Mouse (Mus musculus) right cerebral cortex, postnatal 36 days (tissue): ENCODE data around the gene Eef2.
"Not testable (repeated sequence)": the region's sequence is repeated elsewhere in the genome, so short reads cannot be mapped to it uniquely, and the experiment has no call there.

ENCODE experiments used
- DNase-seq, 2 experiments: peaks; one replicate each; pipeline ENCODE4 v3.0.0; 2022; ENCODE audit warnings: low spot score in 2 of 2, mixed read lengths in 1 of 2

Eef2 gene

DNA sequence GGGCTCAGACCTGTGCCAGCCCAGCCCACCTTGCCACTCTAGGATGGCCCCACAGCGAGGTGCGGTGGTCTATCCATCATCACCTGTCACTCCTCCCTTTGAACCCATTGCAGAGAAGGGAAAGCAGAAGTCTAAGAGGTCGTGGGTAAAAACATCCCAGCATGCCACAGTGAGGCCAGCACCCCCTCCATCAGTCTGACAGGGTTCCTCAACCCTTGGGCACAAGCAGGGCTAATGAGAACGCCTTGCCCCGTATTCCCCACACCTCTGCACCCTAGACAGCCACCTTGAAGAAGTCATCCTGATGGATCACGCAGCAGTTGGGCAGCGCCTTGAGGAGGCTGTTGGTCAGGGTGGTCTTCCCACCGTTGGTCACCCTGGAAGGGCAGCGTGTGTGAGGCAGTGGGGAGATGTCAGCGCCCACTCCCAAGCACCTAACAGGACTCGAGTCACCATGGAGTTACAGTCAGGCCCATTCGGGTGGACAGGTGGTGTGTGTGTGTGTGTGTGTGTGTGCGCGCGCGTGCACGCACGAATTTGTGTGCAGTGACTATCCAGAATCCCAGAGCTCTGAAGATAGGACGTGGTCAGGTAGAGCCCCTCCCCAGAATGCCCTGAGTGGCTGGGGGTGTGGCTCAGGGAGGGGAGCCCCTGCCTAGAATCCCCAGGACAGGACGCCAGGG, 24.3 kb downstream of the Eef2 start:
- DNase-seq, result no peak

DNA sequence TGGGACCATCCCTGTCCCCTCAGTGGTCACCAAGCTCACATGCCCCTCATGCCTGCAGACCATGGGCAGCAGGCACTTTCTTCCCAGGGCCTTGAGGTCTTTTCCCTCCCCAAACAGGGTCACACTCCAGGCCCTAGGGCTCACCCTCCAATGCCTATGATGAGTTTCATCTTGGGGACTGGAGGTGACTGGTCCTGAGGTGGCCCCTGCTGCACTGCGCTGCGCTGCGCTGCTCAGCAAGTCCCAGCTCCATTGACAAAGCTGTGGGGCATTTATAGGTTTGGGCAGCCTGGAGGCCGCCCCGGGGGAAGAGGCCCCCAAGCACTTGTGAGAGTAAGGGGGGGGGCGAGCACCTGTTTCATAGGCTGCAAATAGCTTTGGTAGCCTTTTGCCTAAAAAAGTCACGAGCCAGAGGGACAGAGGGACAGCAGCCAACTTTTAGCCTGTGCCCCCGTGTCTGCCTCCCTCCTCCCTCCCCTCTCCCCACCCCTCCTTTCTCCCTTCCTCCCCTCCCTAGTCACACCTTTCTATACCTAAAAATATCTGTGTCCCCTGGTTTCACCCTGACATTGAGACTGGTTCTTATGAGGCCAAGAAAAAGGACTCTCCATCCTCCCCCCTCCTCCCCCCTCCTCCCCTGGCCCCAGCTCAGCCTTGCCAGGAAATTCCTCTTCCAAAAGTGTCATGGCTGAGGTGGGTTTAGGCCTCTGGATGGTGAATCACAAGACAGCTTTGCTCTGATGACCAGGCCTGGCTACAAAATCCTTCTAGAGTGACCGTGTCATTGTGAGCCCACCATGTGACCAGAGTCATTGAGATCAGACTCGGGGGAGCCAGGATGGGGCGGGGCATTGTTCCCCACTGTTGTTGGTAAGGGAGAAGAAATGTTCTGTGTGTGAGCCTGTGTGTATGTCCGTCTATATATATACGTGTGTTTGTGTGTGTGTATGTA, 25.7 kb downstream of the Eef2 start, which contains the start of gene Nmrk2:
TSS of gene Nmrk2 (minus strand) at position 245 of the 952 bp plus-strand sequence.
- no peak for DNase-seq

DNA sequence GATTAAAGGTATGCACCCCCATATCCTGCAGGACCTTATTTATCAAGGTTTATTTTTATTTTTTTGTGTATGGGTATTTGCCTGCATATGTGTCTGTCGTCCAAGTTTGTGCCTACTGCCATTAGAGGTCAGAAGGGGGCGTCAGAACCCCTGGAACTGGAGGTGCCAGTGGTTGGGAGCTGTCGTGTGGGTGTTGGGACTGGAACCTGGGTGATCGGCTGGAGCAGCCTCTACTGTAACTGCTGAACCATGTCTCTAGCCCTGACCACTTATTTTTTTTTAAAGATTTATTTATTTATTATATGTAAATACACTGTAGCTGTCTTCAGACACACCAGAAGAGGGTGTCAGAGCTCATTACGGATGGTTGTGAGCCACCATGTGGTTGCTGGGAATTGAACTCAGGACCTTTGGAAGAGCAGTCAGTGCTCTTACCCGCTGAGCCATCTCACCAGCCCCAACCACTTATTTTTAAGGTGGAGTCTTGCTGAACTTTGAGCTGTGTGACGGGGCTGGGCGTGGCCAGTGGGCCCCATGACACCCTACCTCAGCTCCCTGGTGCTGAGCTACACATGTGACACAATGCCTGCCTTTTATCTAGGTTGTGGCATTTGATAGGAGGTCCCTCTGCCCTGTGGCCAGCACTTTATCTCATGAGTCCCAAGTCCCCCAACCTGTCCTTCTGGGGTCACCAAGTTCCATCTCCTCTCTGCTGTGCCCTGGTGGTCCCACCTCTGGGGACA, 26.7 kb downstream of the Eef2 start:
- no peak for DNase-seq

DNA sequence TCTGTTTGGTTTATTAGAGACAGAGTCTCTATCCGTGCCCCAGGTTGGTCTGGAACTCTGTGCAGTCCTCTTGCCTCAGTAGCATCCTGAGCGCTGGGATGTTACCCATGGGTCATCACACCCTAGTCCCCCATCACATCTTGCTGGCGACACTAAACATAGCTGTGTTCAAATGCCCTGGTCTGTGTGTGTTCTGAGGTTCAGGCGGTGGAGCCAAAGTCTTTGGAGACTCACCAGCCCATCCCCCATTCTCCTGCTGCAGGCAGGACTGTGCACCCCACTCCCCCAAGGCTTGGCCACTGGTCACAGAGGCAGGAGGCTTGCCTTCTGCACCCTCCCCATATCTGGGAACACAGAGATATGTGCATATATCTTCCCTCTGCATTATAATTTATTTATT, 27.7 kb downstream of the Eef2 start:
- DNase-seq, result no peak

DNA sequence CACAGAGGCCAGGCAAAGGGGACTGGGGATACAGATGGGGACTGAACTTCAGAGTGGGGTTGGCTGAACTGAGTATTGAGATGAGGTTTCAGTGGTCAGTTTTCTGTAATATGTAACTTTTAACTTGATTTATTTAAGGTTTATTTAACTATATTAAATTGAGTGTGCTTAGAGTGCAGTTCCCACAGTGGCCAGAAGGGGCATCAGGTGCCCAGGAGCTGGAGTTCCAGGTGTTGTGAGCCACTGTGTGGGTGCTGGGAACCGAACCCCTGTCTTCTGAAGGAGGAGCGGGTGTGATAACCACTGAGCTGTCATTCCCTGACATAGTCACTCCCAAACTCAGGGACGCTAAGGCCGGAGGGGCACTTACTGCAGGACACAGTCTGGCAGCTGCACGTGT, 33.7 kb downstream of the Eef2 start:
- DNase-seq, result no peak

DNA sequence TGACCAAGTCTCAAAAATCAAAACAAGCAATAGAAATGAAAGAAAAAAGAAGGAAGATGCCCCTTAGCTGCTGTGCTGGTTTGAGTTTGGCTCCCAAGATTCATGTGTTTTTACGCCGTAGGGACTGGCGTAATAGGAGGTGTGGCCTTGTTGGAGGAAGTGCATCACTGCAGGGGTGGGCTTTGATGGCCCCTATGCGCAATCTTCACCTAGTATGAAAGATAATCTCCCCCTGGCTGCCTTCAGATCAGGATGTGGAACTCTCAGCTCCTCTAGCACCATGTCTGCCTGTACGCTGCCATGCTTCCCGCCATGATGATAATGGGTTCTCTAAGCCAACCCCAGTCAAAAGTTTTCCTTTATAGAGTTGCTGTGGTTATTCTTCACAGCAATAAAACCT, 39.8 kb downstream of the Eef2 start:
- no peak for DNase-seq

DNA sequence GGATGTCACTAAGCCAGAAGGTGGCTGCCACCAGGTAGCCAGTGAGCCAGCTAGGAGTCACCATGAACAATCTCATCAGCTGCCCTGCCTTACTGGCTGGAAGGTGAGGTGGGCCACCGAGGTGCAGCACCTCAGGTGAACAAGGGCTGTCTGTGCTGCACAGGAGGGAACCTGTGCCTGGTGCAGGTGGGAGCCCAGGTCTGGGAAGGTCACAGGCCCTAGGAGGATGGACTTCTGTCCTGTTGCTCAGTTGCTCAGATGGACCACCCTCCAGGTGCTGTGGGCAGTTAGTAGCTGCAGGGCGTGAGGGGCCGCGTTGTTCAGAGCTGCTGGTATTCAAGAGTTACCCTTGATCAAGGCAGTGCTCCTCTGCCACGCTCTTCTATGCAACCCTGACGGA, 40.4 kb downstream of the Eef2 start:
- no peak for DNase-seq

DNA sequence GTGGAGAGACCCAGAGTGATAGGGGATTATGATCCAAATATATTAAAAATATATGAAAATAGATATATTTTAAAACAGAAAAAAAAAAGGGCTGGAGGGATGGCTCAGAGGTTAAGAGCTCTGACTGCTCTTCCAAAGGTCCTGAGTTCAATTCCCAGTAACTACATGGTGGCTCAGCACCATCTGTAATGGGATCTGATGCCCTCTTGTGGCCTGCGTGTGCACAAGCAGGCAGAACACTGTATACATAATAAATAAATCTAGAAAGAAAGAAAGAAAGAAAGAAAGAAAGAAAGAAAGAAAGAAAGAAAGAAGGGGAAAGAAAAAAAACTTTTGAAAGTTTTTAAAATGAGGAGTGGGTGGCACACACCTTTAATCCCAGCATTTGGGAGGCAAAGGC, 40.8 kb downstream of the Eef2 start:
- not testable (repeated sequence) for DNase-seq

DNA sequence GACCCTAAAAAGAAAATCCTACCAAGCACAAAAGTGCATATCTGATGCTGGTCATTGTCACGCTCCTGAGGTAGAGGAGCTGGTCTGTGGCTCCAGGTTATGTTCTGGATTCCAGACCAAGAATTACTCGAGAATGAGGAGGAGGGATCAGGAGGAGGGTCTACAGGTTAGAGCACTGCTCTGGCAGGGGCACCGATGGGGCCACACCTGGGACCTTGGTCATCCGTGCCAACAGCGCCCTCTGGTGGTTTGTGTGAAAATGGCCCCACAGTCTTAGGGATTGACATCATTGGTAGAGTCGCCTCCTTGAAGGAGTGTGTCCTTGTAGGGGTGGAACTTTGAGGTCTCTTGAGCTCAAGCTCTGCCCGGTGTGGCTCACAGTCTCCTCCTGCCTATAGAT, 41.5 kb downstream of the Eef2 start:
- no peak for DNase-seq

DNA sequence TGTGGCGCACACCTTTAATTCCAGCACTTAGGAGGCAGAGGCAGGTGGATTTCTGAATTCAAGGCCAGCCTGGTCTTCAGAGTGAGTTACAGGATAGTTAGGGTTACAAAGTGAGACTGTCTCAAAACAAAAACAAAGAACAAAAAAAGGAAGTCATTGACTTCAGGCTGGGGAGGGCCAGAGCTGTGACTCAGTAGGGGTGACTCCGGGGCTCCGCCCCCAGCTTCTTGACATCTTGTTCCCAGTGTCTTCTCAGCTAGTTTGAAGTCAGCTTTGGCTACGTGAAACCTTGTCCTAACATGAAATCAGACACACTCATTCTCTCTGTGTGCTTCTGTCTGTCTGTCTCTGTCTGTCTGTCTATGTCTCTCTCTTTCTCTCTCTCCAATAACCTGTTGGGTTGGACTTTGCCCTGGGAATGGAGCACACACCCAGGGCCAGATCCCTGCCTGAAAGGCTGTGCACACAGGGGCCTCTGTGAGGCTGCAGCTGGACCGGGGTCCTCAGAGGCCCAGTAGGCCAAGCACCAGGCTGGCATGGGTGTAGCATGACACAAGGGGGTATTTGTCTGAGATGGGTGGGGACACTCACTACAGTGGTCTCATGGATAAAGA, 45.1 kb downstream of the Eef2 start:
- DNase-seq, result no peak

DNA sequence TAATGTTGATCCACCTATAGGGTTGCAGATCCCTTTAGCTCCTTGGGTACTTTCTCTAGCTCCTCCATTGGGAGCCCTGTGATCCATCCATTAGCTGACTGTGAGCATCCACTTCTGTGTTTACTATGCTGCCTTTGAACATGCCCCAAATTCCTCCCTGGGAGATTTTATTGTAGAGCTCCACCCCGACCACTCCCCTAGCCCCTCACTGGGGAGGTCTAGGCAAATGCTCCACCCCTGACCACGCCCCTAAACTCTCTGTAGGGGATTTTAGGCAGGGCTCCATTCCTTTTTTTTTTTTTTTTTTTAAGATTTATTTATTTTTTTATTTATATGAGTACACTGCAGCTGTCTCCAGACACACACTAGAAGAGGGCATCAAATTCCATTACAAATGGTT, 47.3 kb downstream of the Eef2 start:
- not testable (repeated sequence) for DNase-seq

DNA sequence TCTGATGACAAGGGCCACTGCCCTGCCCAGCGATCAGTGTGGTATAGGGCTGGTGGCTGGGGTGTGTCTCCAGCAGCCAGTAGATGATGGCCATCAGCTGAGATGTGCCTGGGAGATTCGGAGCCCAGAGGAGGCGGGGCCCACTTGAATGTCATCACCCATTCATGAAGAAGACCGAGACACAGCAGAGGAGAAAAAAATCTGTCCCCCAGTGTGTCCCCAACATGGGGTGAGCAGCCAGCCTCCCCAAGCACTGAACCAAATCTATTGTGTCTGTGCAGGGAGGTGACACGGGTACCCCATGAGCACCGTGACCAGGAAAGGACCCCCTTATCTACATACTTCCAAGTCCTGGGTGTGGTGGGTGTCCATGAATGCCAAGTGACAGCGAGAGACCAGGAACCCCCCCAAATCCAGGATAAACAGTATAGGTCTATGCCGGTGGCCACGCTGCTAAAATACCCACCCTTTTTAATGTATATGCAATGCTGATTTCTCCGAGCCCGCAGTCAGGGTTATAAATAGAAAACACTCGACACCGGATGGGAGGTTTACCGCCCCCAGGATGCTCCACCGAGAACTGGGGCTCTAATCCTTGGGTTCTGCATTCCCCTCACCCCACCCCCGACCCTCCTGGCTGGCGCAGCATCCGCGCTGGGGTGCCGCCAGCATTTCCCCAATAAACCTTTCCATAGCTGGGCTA, 53.5 kb downstream of the Eef2 start:
- DNase-seq, result no peak

DNA sequence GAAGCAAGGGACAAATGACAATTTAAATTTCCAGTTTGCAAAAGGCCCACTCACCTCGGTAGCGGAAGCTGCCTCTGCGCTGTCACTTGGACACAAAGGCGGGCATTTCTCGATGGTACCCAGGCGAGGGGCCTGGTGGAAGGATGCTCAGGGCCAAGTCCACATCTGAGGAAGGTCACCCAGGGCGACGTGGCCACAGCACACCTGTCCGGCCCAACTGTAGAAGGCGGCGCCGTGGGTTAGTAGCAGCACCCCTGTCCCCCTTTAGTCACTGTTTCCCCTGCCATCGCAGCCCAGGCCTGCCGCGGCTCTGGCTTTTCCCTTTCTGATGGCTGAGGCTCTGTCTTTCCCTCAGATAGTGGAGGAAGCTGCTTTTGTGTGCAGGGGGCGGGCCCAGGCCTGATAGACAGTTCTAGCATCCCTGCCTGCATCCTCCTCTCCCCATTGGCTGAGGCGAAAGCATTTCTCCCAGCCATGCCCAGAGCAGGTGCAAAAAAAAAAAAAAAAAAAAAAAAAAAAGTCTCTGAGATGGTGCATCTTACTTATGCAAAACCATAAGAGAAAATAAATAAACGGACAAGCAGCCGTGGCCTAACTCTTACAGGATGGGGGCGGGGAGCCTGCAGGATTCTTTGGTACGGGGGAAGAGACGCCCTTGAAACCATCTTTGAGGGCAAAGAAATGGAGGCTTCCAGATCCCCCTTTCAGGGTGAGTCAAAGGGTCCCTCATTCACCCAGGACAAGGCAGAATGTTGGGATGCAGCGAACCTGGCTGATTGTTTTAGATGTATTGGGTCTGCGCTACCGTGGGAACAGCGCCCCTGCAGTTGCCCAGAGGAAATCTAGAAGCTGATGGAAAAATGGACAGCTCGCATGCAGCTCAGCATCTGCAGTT, 54.3 kb downstream of the Eef2 start, which contains the start of gene Atcay:
TSS of gene Atcay (minus strand) at position 396 of the 895 bp plus-strand sequence.
- DNase-seq, result peak; percentile 83 to 89

DNA sequence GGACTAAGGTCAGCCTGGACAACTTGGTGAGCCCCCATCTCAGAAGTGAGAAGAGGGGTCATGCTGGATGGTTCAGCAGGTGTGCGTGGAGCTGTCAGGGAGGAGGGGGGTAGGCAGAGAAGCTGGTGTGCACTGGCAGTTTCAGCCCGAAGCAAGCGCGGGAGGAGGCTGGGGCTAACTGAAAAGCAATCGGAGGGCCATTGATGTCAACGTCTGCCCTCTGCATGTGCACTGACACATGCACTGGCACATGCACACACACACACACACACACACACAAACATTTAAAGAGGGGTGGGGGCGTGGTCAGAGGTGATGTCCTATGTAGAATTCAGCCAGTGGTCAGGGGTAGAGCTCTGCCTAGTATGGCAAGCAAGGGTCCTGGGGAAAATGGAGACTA, 55.0 kb downstream of the Eef2 start:
- DNase-seq, result no peak
